In genomic region chr10:32577276-32577580, GRCm38 (mm10) we compare ENCODE assay signal across 20 mouse cellular contexts.
DNase-seq lines count a peak whose midpoint lies in the region; ATAC-seq and TF ChIP-seq lines count a peak whose summit lies in the region.
"Had no signal": no experiment of that assay in that cellular context is flagged by ENCODE, and none has a peak within 500 bp of the region (broad histone marks: within the 10 kb centered on the region; RNA-seq: fewer than 3 reads in every experiment).

No protein-coding gene starts in this region.

- H3K9ac ChIP-seq in forebrain, embryonic 14.5 days (ENCODE audit: low read length), result no peak overlapping the region
- no peak overlapping the region for H3K9ac ChIP-seq in hindbrain, embryonic 15.5 days
- H3K9ac ChIP-seq in midbrain, postnatal 0 days (replicated peaks; ENCODE audit: low read length, poor library complexity, severe bottlenecking), result no peak overlapping the region
- H3K9ac ChIP-seq in lung, postnatal 0 days (replicated peaks; ENCODE audit: low read depth), result no peak overlapping the region
- H3K9ac ChIP-seq: embryonic facial prominence, embryonic 15.5 days; lung, embryonic 15.5 days had no signal

- intact Hi-C loops in left cerebral cortex, postnatal 10 days (cut with DNase I), result no loop called here

- no peak for TF ChIP-seq CTCF in midbrain, postnatal 0 days (IDR thresholded peaks at IDR 0.05)
- no peak for TF ChIP-seq CTCF in lung, postnatal 0 days (IDR thresholded peaks at IDR 0.05)

- WGBS in forebrain, embryonic 14.5 days, result 22% methylated on average over 3 of the region's 3 CpGs
- WGBS in hindbrain, embryonic 15.5 days, result 24% methylated on average over 3 of the region's 3 CpGs
- WGBS in midbrain, postnatal 0 days, result 12% methylated on average over 3 of the region's 3 CpGs
- WGBS in lung, postnatal 0 days, result 53% methylated on average over 3 of the region's 3 CpGs

- H3K36me3 ChIP-seq in forebrain, embryonic 14.5 days (ENCODE audit: control insufficient read depth, insufficient read depth, low read length), result no peaks in the 10 kb centered on the region
- H3K36me3 ChIP-seq in hindbrain, embryonic 15.5 days, result no peaks in the 10 kb centered on the region
- no peaks in the 10 kb centered on the region for H3K36me3 ChIP-seq in midbrain, postnatal 0 days (ENCODE audit: insufficient read depth, low read length)
- no peaks in the 10 kb centered on the region for H3K36me3 ChIP-seq in lung, postnatal 0 days (ENCODE audit: insufficient read depth, low read length)
- H3K36me3 ChIP-seq: embryonic facial prominence, embryonic 15.5 days; lung, embryonic 15.5 days had no signal

- no peaks in the 10 kb centered on the region for H3K4me1 ChIP-seq in forebrain, embryonic 14.5 days (ENCODE audit: control insufficient read depth, insufficient read depth, low read length)
- H3K4me1 ChIP-seq in hindbrain, embryonic 15.5 days (replicated peaks), result no peaks in the 10 kb centered on the region
- H3K4me1 ChIP-seq in midbrain, postnatal 0 days (ENCODE audit: insufficient read depth, low read length), result 0 out of 2 replicates have a peak, but pooled peaks cover 3% of the 10 kb centered on the region
- no peaks in the 10 kb centered on the region for H3K4me1 ChIP-seq in lung, postnatal 0 days (ENCODE audit: insufficient read depth, low read depth, low read length)
- H3K4me1 ChIP-seq: embryonic facial prominence, embryonic 15.5 days; lung, embryonic 15.5 days had no signal

- H3K27me3 ChIP-seq in forebrain, embryonic 14.5 days (replicated peaks; ENCODE audit: control insufficient read depth, insufficient read depth, low read length), result no peaks in the 10 kb centered on the region
- H3K27me3 ChIP-seq in hindbrain, embryonic 15.5 days, result no peaks in the 10 kb centered on the region
- H3K27me3 ChIP-seq in midbrain, postnatal 0 days (ENCODE audit: insufficient read depth, low read length), result no peaks in the 10 kb centered on the region
- no peaks in the 10 kb centered on the region for H3K27me3 ChIP-seq in lung, postnatal 0 days (replicated peaks; ENCODE audit: insufficient read depth, low read length)
- H3K27me3 ChIP-seq: embryonic facial prominence, embryonic 15.5 days; lung, embryonic 15.5 days had no signal

- no peak overlapping the region for H3K4me3 ChIP-seq in forebrain, embryonic 14.5 days (ENCODE audit: low read depth, low read length)
- H3K4me3 ChIP-seq in hindbrain, embryonic 15.5 days, result no peak overlapping the region
- no peak overlapping the region for H3K4me3 ChIP-seq in midbrain, postnatal 0 days (ENCODE audit: low read depth, low read length)
- no peak overlapping the region for H3K4me3 ChIP-seq in lung, postnatal 0 days (ENCODE audit: low read depth, low read length)
- H3K4me3 ChIP-seq: embryonic facial prominence, embryonic 15.5 days; lung, embryonic 15.5 days had no signal

- H3K27ac ChIP-seq in forebrain, embryonic 14.5 days (ENCODE audit: low read depth, low read length), result no peak overlapping the region
- no peak overlapping the region; the same call in 1 of the 2 replicates for H3K27ac ChIP-seq in hindbrain, embryonic 15.5 days (replicated peaks)
- peak overlapping the region; percentile 38; the same call in 1 of the 2 replicates for H3K27ac ChIP-seq in midbrain, postnatal 0 days (ENCODE audit: low read depth, low read length)
- no peak overlapping the region for H3K27ac ChIP-seq in lung, postnatal 0 days (ENCODE audit: low read length)
- H3K27ac ChIP-seq: embryonic facial prominence, embryonic 15.5 days; lung, embryonic 15.5 days; stomach, postnatal 0 days had no signal

- peak; percentile 39 for DNase-seq in embryo, embryonic 10.5 days (ENCODE audit: low spot score)
- peak; percentile 56 for DNase-seq in forebrain, embryonic 14.5 days (ENCODE audit: low spot score)
- peak; percentile 56 for DNase-seq in midbrain, postnatal 0 days (ENCODE audit: low spot score)
- DNase-seq in left cerebral cortex, adult 8-10 months (ENCODE audit: low spot score in 2 of 2), result no peak
- no peak for DNase-seq in lung, postnatal 0 days (ENCODE audit: low spot score)
- DNase-seq in left cerebral cortex, postnatal 10 days (ENCODE audit: extremely low spot score in 1 of 2, low spot score in 2 of 2), result no peak
- DNase-seq: adrenal gland, postnatal 36 days; cerebellum, postnatal 14 days; gastrocnemius, postnatal 14 days; kidney, postnatal 14 days; layer of hippocampus, adult 9-11 months; left cerebral cortex, postnatal 4 days; right cerebral cortex, postnatal 14 days had no signal

- peak; percentile 67 for ATAC-seq in forebrain, embryonic 14.5 days
- ATAC-seq in hindbrain, embryonic 15.5 days (ENCODE audit: low FRiP score, low read depth), result peak; percentile 56
- ATAC-seq in midbrain, postnatal 0 days (ENCODE audit: low FRiP score), result 0 out of 2 replicates have a peak, but pooled peaks have one; percentile 47
- no peak for ATAC-seq in lung, postnatal 0 days
- ATAC-seq: CD4-positive, CD25-positive, alpha-beta regulatory T cell, adult 4 months; intestine, postnatal 0 days had no signal

- TF ChIP-seq EP300 in lung, postnatal 0 days (IDR thresholded peaks at IDR 0.05), result no peak

- H3K9me3 ChIP-seq in forebrain, embryonic 14.5 days (replicated peaks; ENCODE audit: control insufficient read depth, low read length), result no peaks in the 10 kb centered on the region
- H3K9me3 ChIP-seq in hindbrain, embryonic 15.5 days, result no peaks in the 10 kb centered on the region
- no peaks in the 10 kb centered on the region for H3K9me3 ChIP-seq in midbrain, postnatal 0 days (ENCODE audit: low read length)
- H3K9me3 ChIP-seq in lung, postnatal 0 days (ENCODE audit: low read length), result no peaks in the 10 kb centered on the region
- H3K9me3 ChIP-seq: embryonic facial prominence, embryonic 15.5 days; lung, embryonic 15.5 days had no signal

- no peak overlapping the region for H3K4me2 ChIP-seq in forebrain, embryonic 14.5 days (ENCODE audit: low read length)
- no peak overlapping the region for H3K4me2 ChIP-seq in hindbrain, embryonic 15.5 days
- no peak overlapping the region for H3K4me2 ChIP-seq in midbrain, postnatal 0 days (ENCODE audit: low read depth, low read length, poor library complexity, severe bottlenecking)
- no peak overlapping the region for H3K4me2 ChIP-seq in lung, postnatal 0 days (replicated peaks; ENCODE audit: low read depth, low read length)
- H3K4me2 ChIP-seq: embryonic facial prominence, embryonic 15.5 days; liver, embryonic 11.5 days; lung, embryonic 15.5 days had no signal

Comparison
In these comparisons a context has a peak if more than half of its experiments do, and no peak if none do; other contexts are left out.
1. DNase-seq: peak in embryo, embryonic 10.5 days (single experiment), forebrain, embryonic 14.5 days (single experiment) and midbrain, postnatal 0 days (single experiment); none in left cerebral cortex, adult 8-10 months (0 of 2), lung, postnatal 0 days (single experiment) and left cerebral cortex, postnatal 10 days (0 of 2).